Mouse (Mus musculus) brain, embryonic 14.5 days (tissue): ENCODE data around the gene Aicda. TPM values are rescaled to one million over a fixed set of nuclear protein-coding genes. Genes with fewer than 3 reads are reported as not detected.
"Not testable (repeated sequence)": the region's sequence is repeated elsewhere in the genome, so short reads cannot be mapped to it uniquely, and the experiment has no call there.

Experiments used
- DNase-seq: peaks from one replicate; pipeline ENCODE4 v3.0.0-alpha.2; 2011; ENCODE audit warnings: low read depth
- CTCF ChIP-seq: fragments of 200-500 bp; IDR thresholded peaks from 2 replicates; pipeline ENCODE4 v1.5.1; 2012; ENCODE audit warnings: inconsistent platforms, mild to moderate bottlenecking, moderate library complexity, borderline replicate concordance; ENCODE audit not compliant: insufficient read depth, insufficient read length; ENCODE audit errors: extremely low read depth
- POLR2A ChIP-seq: fragments of 200-500 bp; IDR thresholded peaks from 2 replicates; pipeline ENCODE4 v1.6.1; 2012; ENCODE audit warnings: mild to moderate bottlenecking, inconsistent platforms, borderline replicate concordance; ENCODE audit not compliant: poor library complexity, insufficient read depth, insufficient read length, severe bottlenecking; ENCODE audit errors: extremely low read depth
- polyA plus RNA-seq: library from polyadenylated mRNA; depleted of rRNA; stranded (reverse); fragments of >200 nt; gene quantifications from 2 replicates; pipeline ENCODE4 v1.2.3, GENCODE M21; 2012

Gene Aicda
- polyA plus RNA-seq, 1 experiment, result 0.75 TPM

DNA sequence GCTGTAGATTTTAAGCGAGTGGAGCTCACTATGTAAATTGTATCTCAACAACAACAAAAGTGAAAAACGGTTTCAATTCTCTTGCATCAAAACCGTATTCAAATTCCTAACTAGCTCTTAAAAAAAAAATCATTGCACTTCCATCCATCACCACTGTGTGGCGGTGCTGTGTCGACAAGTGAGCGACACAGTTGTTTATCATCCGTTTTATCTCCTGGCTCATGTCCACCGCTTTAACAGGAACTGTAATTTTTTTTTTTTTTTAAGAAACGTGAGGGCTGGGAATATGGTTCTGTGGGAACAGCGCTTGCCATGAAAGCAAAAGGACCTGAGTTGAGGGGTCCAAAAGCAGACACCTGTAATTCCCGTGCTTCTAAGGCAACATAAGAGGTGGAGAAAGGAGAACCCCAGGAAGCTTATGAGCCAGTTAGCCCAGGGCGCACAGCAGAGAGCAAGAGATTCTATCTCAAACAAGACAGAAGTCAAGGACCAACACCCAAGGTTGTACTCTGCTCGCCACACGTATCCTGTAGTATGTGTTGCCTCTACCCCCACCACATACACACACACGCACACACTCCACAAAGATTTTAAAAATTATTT lies 3.5 kb downstream of the Aicda start:
- TF ChIP-seq CTCF (peak; percentile 75; the same call in 1 of the 2 replicates), POLR2A (no peak)
- DNase-seq, result peak; percentile 89

- peak; percentile 93 for DNase-seq
- peak; percentile 88 for TF ChIP-seq CTCF
- TF ChIP-seq POLR2A, result no peak
Measured at GRCm38 (mm10) chr6:122560427-122560826, 6.8 kb downstream of the Aicda start.

- no peak for DNase-seq
- TF ChIP-seq POLR2A (no peak), CTCF (no peak)
Measured at GRCm38 (mm10) chr6:122561005-122561404, 7.4 kb downstream of the Aicda start.

DNA sequence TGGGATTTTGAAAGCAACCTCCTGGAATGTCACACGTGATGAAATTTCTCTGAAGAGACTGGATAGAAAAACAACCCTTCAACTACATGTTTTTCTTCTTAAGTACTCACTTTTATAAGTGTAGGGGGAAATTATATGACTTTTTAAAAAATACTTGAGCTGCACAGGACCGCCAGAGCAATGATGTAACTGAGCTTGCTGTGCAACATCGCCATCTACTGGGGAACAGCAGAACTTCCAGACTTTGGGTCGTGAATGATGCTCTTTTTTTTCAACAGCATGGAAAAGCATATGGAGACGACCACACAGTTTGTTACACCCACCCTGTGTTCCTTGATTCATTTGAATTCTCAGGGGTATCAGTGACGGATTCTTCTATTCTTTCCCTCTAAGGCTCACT lies 8.9 kb downstream of the Aicda start:
- TF ChIP-seq CTCF (peak; percentile 88), POLR2A (no peak)
- DNase-seq, result peak; percentile 88

- DNase-seq, result no peak
- TF ChIP-seq CTCF, result no peak
- TF ChIP-seq POLR2A, result no peak
Measured at GRCm38 (mm10) chr6:122565070-122565784, 11.6 kb downstream of the Aicda start.

DNA sequence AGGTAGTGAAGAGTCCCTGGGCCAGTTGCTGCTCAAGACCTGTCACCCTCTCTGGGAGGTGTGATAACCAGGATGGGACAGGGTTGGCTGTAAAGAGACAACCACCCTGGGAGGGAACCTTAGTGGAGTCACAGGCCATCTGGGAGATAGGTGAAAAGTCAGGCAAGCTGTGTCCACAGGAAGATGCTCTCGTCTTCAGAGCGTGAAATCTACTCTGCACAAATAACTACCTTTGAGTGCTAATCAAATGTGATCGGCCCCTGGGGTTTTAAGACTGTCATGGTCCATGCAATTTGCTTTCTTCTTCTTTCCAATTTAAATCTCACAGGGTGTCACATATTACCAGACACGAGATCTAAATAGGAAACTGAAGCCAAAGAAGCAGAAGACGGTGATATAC lies 15.5 kb downstream of the Aicda start:
- no peak for TF ChIP-seq POLR2A
- no peak for TF ChIP-seq CTCF
- no peak for DNase-seq

GRCm38 (mm10) chr6:122569762-122570161 lies 16.2 kb downstream of the Aicda start:
- TF ChIP-seq CTCF (no peak), POLR2A (no peak)
- DNase-seq, result peak; percentile 17

GRCm38 (mm10) chr6:122570695-122571616 lies 17.4 kb downstream of the Aicda start:
- no peak for DNase-seq
- TF ChIP-seq CTCF, result no peak
- no peak for TF ChIP-seq POLR2A

DNA sequence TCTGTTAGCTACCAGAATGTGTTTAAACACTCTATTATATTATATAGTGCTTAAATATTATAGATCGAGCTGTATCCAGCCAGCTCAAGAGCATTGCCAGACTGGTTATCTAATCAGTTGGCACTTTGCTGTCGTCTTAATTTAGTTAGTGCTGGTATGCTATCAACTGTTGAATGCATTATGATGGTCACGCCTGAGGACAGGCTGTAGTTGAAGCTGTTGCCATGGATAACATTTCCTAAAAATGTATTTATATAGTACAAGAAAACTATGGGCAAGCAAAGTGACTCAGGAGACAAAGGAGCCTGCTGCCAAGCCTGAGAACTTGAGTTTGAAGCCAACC lies 18.0 kb downstream of the Aicda start:
- TF ChIP-seq CTCF (no peak), POLR2A (no peak)
- no peak for DNase-seq

DNA sequence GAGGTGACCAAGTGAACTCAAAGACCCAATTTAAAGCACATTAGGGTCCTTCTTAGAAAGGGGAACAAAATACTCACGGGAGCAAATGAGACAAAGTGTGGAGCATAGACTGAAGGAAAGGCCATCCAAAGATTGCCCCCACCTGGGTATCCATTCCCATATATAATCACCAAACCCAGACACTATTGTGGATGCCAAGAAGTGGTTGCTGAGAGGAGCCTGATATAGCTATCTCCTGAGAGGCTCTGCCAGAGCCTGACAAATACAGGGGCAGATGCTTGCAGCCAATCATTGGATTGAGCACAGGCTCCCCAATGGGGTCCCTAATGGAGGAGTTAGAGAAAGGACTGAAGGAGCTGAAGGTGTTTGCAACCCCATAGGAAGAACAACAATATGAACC lies 21.4 kb downstream of the Aicda start:
- not testable (repeated sequence) for DNase-seq

DNA sequence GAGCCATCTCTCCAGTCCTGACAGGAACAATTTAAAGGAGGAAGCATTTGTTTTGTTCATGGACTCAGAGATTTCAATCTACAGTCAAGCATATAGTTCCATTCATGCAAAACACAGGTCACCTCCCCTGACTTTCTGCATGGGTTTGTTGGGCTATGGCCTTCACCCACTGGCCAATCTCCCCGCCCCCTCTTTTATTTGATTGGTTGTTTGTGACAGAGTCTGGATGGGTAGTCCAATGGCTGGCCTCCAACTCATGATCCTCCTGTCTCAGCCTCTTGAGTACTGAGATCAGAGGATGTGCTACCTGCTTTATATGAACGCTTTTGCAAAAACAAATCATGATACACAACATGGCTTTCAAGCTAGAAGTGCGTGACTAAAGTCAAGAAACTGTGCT lies 23.4 kb downstream of the Aicda start:
- TF ChIP-seq CTCF, result no peak
- no peak for TF ChIP-seq POLR2A
- DNase-seq, result no peak

DNA sequence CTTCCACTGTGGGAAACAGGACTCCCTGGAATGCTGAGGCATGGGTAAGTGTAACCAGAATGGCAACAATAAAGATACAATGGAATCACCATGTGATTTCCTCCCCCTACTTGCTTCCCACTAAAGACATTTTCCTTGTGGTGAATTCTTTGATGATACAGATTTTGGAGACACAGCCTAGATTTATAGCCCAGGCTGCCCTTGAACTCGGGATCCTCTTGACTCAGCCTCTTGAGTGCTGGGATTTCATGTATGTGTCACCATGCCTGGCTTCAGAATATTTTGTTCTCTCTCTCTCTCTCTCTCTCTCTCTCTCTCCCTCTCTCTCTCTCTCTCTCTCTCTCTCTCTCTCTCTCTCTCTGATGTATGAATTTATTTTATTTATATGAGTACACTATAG lies 25.5 kb downstream of the Aicda start:
- DNase-seq, result no peak
- no peak for TF ChIP-seq POLR2A

GRCm38 (mm10) chr6:122591027-122591758 lies 37.6 kb downstream of the Aicda start:
- TF ChIP-seq CTCF (no peak), POLR2A (no peak)
- DNase-seq, result no peak
